Mouse (Mus musculus) kidney, adult 2 months (tissue): Measurements from ENCODE around the gene Them4. TPM values are rescaled to one million over a fixed set of nuclear protein-coding genes. Genes with fewer than 3 reads are reported as not detected.
"Not testable (repeated sequence)": the region's sequence is repeated elsewhere in the genome, so short reads cannot be mapped to it uniquely, and the experiment has no call there.

Source experiments
- DNase-seq: peaks from one replicate; pipeline ENCODE4 v3.0.0; 2021
- H3K27ac ChIP-seq: fragments of 200-500 bp; 2 replicates; pipeline ENCODE4 v1.5.1; 2012; ENCODE audit warnings: low read depth, low read length, control low read depth, inconsistent platforms; ENCODE audit not compliant: insufficient read depth
- H3K27me3 ChIP-seq: fragments of 200-500 bp; replicated peaks from 2 replicates; pipeline ENCODE4 v1.6.1; 2012; ENCODE audit warnings: mild to moderate bottlenecking, moderate library complexity, low read length, inconsistent platforms; ENCODE audit not compliant: control insufficient read depth, insufficient read depth
- H3K36me3 ChIP-seq: fragments of 200-500 bp; 2 replicates; pipeline ENCODE4 v1.6.1; 2012; ENCODE audit warnings: mild to moderate bottlenecking, moderate library complexity, low read length, inconsistent platforms; ENCODE audit not compliant: control insufficient read depth, insufficient read depth
- H3K4me1 ChIP-seq: fragments of 200-500 bp; 2 replicates; pipeline ENCODE4 v1.6.1; 2011; ENCODE audit warnings: low read length; ENCODE audit not compliant: control insufficient read depth, insufficient read depth
- H3K4me3 ChIP-seq: fragments of 200-500 bp; 2 replicates; pipeline ENCODE4 v1.5.1; 2011; ENCODE audit warnings: mild to moderate bottlenecking, low read depth, low read length, control low read depth; ENCODE audit not compliant: insufficient read depth
- CTCF ChIP-seq: fragments of 200-500 bp; conservative IDR thresholded peaks from 2 replicates; pipeline ENCODE4 v1.5.1; 2011; ENCODE audit warnings: low read depth, mild to moderate bottlenecking, control low read depth, low read length, moderate library complexity, mixed read lengths; ENCODE audit not compliant: insufficient read depth, insufficient read length
- POLR2A ChIP-seq: fragments of 200-500 bp; IDR thresholded peaks from one replicate; pipeline ENCODE4 v1.6.1; 2011; ENCODE audit warnings: low read depth, low read length, control low read depth
- WGBS: fragments of 180-500 bp; shearing (Covaris S2); methylation state at CpG from one replicate; pipeline ENCODE4 v1.1.7; 2018; 5-methylcytosine and 5-hydroxymethylcytosine counted together
- polyA plus RNA-seq: library from polyadenylated mRNA; depleted of rRNA; stranded (reverse); fragments of >200 nt; gene quantifications from 2 replicates; pipeline ENCODE4 v1.2.3, GENCODE M21; 2012; rRNA removed

Them4 gene
- polyA plus RNA-seq = 6.5 and 7.6 TPM in 2 replicates

GRCm38 (mm10) chr3:94309633-94310363 is at the start of gene Them4:
Gene Them4 (plus strand): TSS chr3:94310089.
- WGBS = 2% methylated on average over 47 of the region's 47 CpGs
- H3K27me3 ChIP-seq = no peaks in the 10 kb centered on the region
- H3K4me3 ChIP-seq = peak within 1 kb of the TSS; percentile 93
- peaks cover 3% of the 10 kb centered on the region; the same call in 1 of the 2 replicates for H3K4me1 ChIP-seq
- 0 out of 2 replicates have a peak, but pooled peaks have one; percentile 12 for TF ChIP-seq CTCF
- peak; percentile 89 for TF ChIP-seq POLR2A
- H3K27ac ChIP-seq = peak within 1 kb of the TSS; percentile 94
- no peaks in the 10 kb centered on the region for H3K36me3 ChIP-seq
- DNase-seq = peak; percentile 99

DNA sequence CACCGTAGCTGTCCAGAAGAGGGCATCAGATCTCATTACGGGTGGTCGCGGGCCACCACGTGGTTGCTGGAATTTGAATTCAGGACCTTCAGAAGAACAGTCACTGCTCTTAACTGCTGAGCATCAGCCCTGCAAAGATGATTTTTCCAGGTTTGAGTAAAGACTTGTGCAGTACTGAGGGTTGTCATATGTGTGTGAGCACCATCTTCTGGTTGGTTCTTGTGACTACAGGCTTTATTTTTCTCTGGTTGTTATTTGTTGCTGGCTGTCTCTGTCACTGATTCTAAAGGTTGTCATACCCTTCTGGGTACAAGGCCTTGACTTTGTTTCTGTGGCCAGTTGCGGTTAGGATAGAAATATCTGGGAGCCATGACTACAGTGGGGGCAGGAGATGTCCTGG is 49.3 kb upstream of the Them4 start:
- DNase-seq = peak; percentile 36
- 44% methylated on average over 6 of the region's 6 CpGs for WGBS
- TF ChIP-seq CTCF (0 out of 2 replicates have a peak, but pooled peaks have one; percentile 21), POLR2A (no peak)
- no peaks in the 10 kb centered on the region for H3K4me1 ChIP-seq
- H3K27ac ChIP-seq = no peak overlapping the region
- no peaks in the 10 kb centered on the region for H3K27me3 ChIP-seq
- H3K4me3 ChIP-seq = no peak overlapping the region
- no peaks in the 10 kb centered on the region for H3K36me3 ChIP-seq

DNA sequence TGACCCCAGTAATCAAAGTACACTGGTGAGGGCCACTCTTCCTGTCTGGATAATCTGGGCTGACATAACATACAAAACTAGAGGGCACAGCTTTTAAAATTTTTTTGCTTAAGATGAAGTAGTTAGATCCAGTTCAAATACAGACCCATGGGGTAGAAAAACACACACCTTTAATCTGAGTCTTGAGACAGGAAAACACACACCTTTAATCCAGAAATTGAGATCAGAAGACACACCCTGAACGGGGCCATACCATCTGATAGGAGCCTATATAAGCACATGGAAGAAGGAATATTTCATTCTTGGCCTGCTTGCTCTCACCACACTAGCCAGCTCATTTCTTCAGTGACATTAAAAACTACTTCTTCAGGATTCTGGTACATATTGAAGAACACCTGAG is 46.2 kb upstream of the Them4 start, which contains the start of gene Gm4778:
Gm4778 (plus strand) TSS at position 301 of the 400 bp plus-strand sequence.
- not testable (repeated sequence) for DNase-seq
- 93% methylated on average over 1 of the region's 1 CpGs for WGBS

GRCm38 (mm10) chr3:94275991-94276390 is 33.9 kb upstream of the Them4 start:
- 72% methylated on average over 11 of the region's 11 CpGs for WGBS

More for the DNA sequence above, 46.2 kb upstream of the Them4 start, which contains the start of gene Gm4778:
- not testable (repeated sequence) for H3K27ac ChIP-seq, H3K4me3 ChIP-seq, H3K36me3 ChIP-seq, H3K27me3 ChIP-seq, H3K4me1 ChIP-seq

GRCm38 (mm10) chr3:94305457-94305856 is 4.4 kb upstream of the Them4 start:
- no peak overlapping the region for H3K27ac ChIP-seq
- H3K36me3 ChIP-seq = no peaks in the 10 kb centered on the region
- WGBS = 88% methylated on average over 1 of the region's 1 CpGs
- no peaks in the 10 kb centered on the region for H3K27me3 ChIP-seq
- no peak overlapping the region for H3K4me3 ChIP-seq
- no peak for TF ChIP-seq CTCF
- TF ChIP-seq POLR2A = no peak
- no peaks in the 10 kb centered on the region for H3K4me1 ChIP-seq
- DNase-seq = no peak

More at GRCm38 (mm10) chr3:94275991-94276390, 33.9 kb upstream of the Them4 start:
- DNase-seq = no peak
- no peaks in the 10 kb centered on the region for H3K27me3 ChIP-seq
- no peak for TF ChIP-seq POLR2A
- no peak for TF ChIP-seq CTCF
- no peak overlapping the region for H3K4me3 ChIP-seq
- H3K4me1 ChIP-seq = no peaks in the 10 kb centered on the region
- no peaks in the 10 kb centered on the region for H3K36me3 ChIP-seq
- no peak overlapping the region for H3K27ac ChIP-seq

DNA sequence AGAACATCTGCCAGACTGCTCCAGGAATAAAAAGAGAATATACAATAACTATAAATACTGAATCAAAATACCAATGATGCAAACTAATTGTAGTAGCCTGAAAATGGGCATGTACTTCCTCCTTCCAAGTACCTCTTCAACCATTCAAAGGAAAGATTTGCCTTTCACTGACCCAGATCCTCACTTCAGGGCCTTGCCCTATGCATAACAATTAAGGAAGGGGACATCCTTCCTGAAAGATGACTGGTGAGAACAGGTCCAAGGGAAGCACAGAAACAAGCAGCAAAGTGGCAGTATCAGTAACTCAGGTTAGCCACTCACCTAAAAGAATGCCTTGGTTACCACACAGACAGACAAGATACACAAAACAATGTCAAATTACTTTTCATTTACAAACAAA is 2.9 kb upstream of the Them4 start:
- H3K36me3 ChIP-seq = no peaks in the 10 kb centered on the region
- no peak overlapping the region for H3K4me3 ChIP-seq
- no peaks in the 10 kb centered on the region for H3K27me3 ChIP-seq
- TF ChIP-seq CTCF (no peak), POLR2A (no peak)
- H3K27ac ChIP-seq = no peak overlapping the region
- peaks cover 3% of the 10 kb centered on the region; the same call in 1 of the 2 replicates for H3K4me1 ChIP-seq
- DNase-seq = no peak

GRCm38 (mm10) chr3:94310491-94310890 is 602 bp downstream of the Them4 start:
- Histone ChIP-seq H3K36me3 (no peaks in the 10 kb centered on the region), H3K27ac (peak overlapping the region; percentile 94), H3K27me3 (no peaks in the 10 kb centered on the region), H3K4me3 (peak overlapping the region; percentile 93), H3K4me1 (peaks cover 3% of the 10 kb centered on the region; the same call in 1 of the 2 replicates)
- DNase-seq = no peak
- WGBS = 31% methylated on average over 7 of the region's 7 CpGs
- no peak for TF ChIP-seq CTCF
- TF ChIP-seq POLR2A = no peak
